Mouse (Mus musculus) right cerebral cortex, postnatal 25 days (tissue): ENCODE results near the gene Smim26.

Source experiments
- DNase-seq: peaks from one replicate; pipeline ENCODE4 v3.0.0; 2022

The Smim26 gene

GRCm38 (mm10) chr2:144637204-144637603, 43.4 kb downstream of the Smim26 start:
- no peak for DNase-seq

GRCm38 (mm10) chr2:144637671-144638395, 44.0 kb downstream of the Smim26 start:
- DNase-seq: no peak

- DNase-seq: no peak
These were observed 44.9 kb downstream of the Smim26 start for GRCm38 (mm10) chr2:144638719-144639118.

GRCm38 (mm10) chr2:144640101-144640500, 46.2 kb downstream of the Smim26 start:
- no peak for DNase-seq

- DNase-seq: no peak
These were observed 48.1 kb downstream of the Smim26 start for GRCm38 (mm10) chr2:144641991-144642390.
